Mouse (Mus musculus) cortical plate, adult 2 months (tissue): Measurements from ENCODE around the gene Prickle2.

Experiments
- CTCF ChIP-seq: fragments of 200-500 bp; IDR thresholded peaks from 2 replicates; pipeline ENCODE4 v1.5.1; 2011; ENCODE audit warnings: mild to moderate bottlenecking, control low read depth, low read length; ENCODE audit not compliant: insufficient read depth; ENCODE audit errors: extremely low read depth
- POLR2A ChIP-seq: fragments of 200-500 bp; IDR thresholded peaks from 2 replicates; pipeline ENCODE4 v1.6.1; 2011; ENCODE audit warnings: mild to moderate bottlenecking, low read length, control low read depth; ENCODE audit not compliant: insufficient read depth; ENCODE audit errors: extremely low read depth

DNA sequence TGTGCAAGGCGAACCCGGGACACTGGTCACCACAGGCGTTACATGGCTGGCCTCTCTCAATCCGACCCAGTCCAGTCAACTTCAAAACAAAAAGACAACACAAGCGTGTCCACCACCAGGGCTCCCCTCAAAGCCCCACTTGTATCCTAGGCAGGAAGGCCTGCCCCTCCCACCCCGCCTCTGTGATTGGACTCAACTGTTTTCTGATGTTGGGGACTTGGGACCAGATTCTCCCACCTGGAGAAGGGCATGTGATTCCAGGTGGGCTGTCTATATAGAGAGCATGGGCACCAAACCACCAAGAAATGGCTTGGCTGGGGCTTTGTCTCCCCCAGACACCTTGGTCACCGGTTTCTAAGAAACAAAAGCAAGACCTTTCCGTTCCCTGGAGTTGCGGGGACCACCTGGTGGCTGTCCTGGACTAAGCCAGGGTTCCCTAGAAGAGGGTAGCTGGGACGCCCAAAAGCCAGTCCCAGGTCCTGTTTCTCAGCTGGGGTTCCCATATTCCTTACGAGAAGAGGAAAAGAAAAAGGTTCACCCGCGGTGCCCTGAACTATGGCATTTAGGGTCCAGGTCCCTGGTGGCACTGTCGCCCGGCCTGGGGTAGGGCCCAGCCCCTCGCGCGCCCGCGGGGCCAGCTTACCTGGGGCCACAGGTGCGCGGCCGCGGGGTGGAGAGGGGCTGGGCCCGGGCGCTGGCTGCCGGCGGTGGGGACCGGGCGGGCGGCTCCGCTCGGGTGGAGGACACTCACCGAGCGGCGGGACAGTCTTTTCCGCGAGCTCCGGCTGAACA lies 406 bp downstream of the Prickle2 start:
- no peak for TF ChIP-seq POLR2A
- TF ChIP-seq CTCF = no peak
